In genomic region chr9:62677641-62678549, GRCm38 (mm10) we compare ENCODE assay signal across 8 mouse cellular contexts. TPM values are rescaled to one million over a fixed set of nuclear protein-coding genes. Genes with fewer than 3 reads are reported as not detected.
DNase-seq lines count a peak whose midpoint lies in the region; ATAC-seq lines count a peak whose summit lies in the region.

Gene Itga11, plus strand, starts transcription at chr9:62677826.

- H3K4me2 ChIP-seq in forebrain, embryonic 13.5 days = peak within 1 kb of the TSS; percentile 74
- peak within 1 kb of the TSS; percentile 75 for H3K4me2 ChIP-seq in hindbrain, embryonic 14.5 days (replicated peaks)
- peak within 1 kb of the TSS; percentile 92 for H3K4me2 ChIP-seq in stomach, embryonic 16.5 days (ENCODE audit: low read depth, low read length)

- ATAC-seq in frontal cortex, adult (ENCODE audit: low TSS enrichment) = 0 out of 2 replicates have a peak, but pooled peaks have one; percentile 20
- ATAC-seq in forebrain, embryonic 13.5 days = no peak
- ATAC-seq in hindbrain, embryonic 14.5 days (ENCODE audit: low FRiP score) = peak; percentile 34; the same call in 1 of the 2 replicates
- ATAC-seq in stomach, embryonic 16.5 days (ENCODE audit: insufficient read depth, low FRiP score) = no peak

- H3K4me1 ChIP-seq in forebrain, embryonic 13.5 days = peaks cover 17% of the 10 kb centered on the region
- H3K4me1 ChIP-seq in hindbrain, embryonic 14.5 days (replicated peaks; ENCODE audit: control insufficient read depth, insufficient read depth, low read length) = peaks cover 11% of the 10 kb centered on the region
- peaks cover 14% of the 10 kb centered on the region for H3K4me1 ChIP-seq in stomach, embryonic 16.5 days (ENCODE audit: control insufficient read depth, insufficient read depth, low read length)

- peak within 1 kb of the TSS; percentile 40 for H3K4me3 ChIP-seq in forebrain, embryonic 13.5 days
- H3K4me3 ChIP-seq in hindbrain, embryonic 14.5 days (replicated peaks; ENCODE audit: low read length) = peak within 1 kb of the TSS; percentile 29
- H3K4me3 ChIP-seq in stomach, embryonic 16.5 days (replicated peaks; ENCODE audit: low read length) = peak within 1 kb of the TSS; percentile 49

- 1% methylated on average over 40 of the region's 45 CpGs for WGBS in forebrain, embryonic 13.5 days
- under 1% methylated on average over 45 of the region's 45 CpGs for WGBS in hindbrain, embryonic 14.5 days
- 2% methylated on average over 45 of the region's 45 CpGs for WGBS in stomach, embryonic 16.5 days

- H3K27ac ChIP-seq in forebrain, embryonic 13.5 days = no peak within 1 kb of the TSS
- no peak within 1 kb of the TSS for H3K27ac ChIP-seq in hindbrain, embryonic 14.5 days
- no peak within 1 kb of the TSS for H3K27ac ChIP-seq in stomach, embryonic 16.5 days (ENCODE audit: low read length)

- no peak for DNase-seq in frontal cortex, postnatal 25 days (ENCODE audit: low spot score in 2 of 2)
- peak; percentile 9 for DNase-seq in MN1 (ENCODE audit: low spot score)
- no peak for DNase-seq in hindbrain, embryonic 14.5 days (ENCODE audit: low spot score)
- peak; percentile 47 for DNase-seq in lung, postnatal 10 days
- no peak for DNase-seq in ovary, postnatal 10 days (ENCODE audit: low spot score)

- H3K36me3 ChIP-seq in forebrain, embryonic 13.5 days (ENCODE audit: poor library complexity, severe bottlenecking) = no peaks in the 10 kb centered on the region
- no peaks in the 10 kb centered on the region for H3K36me3 ChIP-seq in hindbrain, embryonic 14.5 days (replicated peaks; ENCODE audit: control insufficient read depth, insufficient read depth)
- no peaks in the 10 kb centered on the region for H3K36me3 ChIP-seq in stomach, embryonic 16.5 days (ENCODE audit: control insufficient read depth, insufficient read depth, low read length)

- no peaks in the 10 kb centered on the region for H3K9me3 ChIP-seq in forebrain, embryonic 13.5 days (replicated peaks)
- H3K9me3 ChIP-seq in hindbrain, embryonic 14.5 days (ENCODE audit: control insufficient read depth, low read length) = no peaks in the 10 kb centered on the region
- H3K9me3 ChIP-seq in stomach, embryonic 16.5 days (replicated peaks; ENCODE audit: control insufficient read depth, low read length) = no peaks in the 10 kb centered on the region

- peak within 1 kb of the TSS; percentile 60 for H3K9ac ChIP-seq in forebrain, embryonic 13.5 days
- H3K9ac ChIP-seq in hindbrain, embryonic 14.5 days = peak within 1 kb of the TSS; percentile 39; the same call in 1 of the 2 replicates
- peak within 1 kb of the TSS; percentile 74 for H3K9ac ChIP-seq in stomach, embryonic 16.5 days (ENCODE audit: low read length)

- peaks cover 45% of the 10 kb centered on the region for H3K27me3 ChIP-seq in forebrain, embryonic 13.5 days
- H3K27me3 ChIP-seq in hindbrain, embryonic 14.5 days (ENCODE audit: control insufficient read depth, insufficient read depth, low read length) = peaks cover 35% of the 10 kb centered on the region
- H3K27me3 ChIP-seq in stomach, embryonic 16.5 days (ENCODE audit: control insufficient read depth, insufficient read depth, low read length) = peaks cover 27% of the 10 kb centered on the region

RNA-seq across cellular contexts. Expression of gene Itga11, which starts in this region (rescaled TPM):
- 1.1 TPM in 2 replicates for polyA plus RNA-seq in forebrain, embryonic 13.5 days (2015; fragmentation: Nextera tagmentation; extraction: Ambion mirVana)
- 1.4 and 1.6 TPM in 2 replicates for polyA plus RNA-seq in hindbrain, embryonic 14.5 days (2014; fragmentation: Nextera tagmentation; extraction: Ambion mirVana)
- 1.6 and 1.7 TPM in 2 replicates for polyA plus RNA-seq in stomach, embryonic 16.5 days (2015; fragmentation: Nextera tagmentation; extraction: Ambion mirVana)

Comparison
In these comparisons a context has a peak if more than half of its experiments do, and no peak if none do; other contexts are left out.
1. ATAC-seq: peak in frontal cortex, adult (single experiment) and hindbrain, embryonic 14.5 days (single experiment); none in forebrain, embryonic 13.5 days (single experiment) and stomach, embryonic 16.5 days (single experiment).
2. DNase-seq: peak in MN1 (single experiment) and lung, postnatal 10 days (single experiment); none in frontal cortex, postnatal 25 days (0 of 2), hindbrain, embryonic 14.5 days (single experiment) and ovary, postnatal 10 days (single experiment).
3. Peak in every context shown above with its lines, with median percentiles within 50 percentile points of each other: H3K4me2 ChIP-seq, H3K4me3 ChIP-seq and H3K9ac ChIP-seq.